Mouse (Mus musculus): ENCODE results near the gene Acvr1c.

The Acvr1c gene

DNA sequence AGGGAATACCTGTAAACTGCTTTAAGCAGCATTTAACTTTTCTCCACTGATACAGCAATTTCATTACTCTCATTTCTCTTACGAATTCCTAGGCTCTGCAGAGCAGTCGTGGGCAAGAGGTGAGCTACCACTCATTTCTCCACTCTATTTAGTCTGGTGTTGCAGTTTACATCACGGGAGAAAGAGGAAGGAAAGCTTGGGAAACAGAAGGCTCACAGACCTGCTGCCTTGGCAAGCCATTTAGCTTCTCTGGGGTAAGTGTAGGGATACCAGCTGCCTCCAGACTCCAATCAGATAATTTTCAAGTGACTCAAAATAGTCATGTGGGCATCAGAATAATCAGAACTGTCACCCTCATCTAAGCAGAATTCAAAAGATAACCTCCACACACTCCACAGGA, 76.6 kb downstream of the Acvr1c start:
- DNase-seq = no peak

DNA sequence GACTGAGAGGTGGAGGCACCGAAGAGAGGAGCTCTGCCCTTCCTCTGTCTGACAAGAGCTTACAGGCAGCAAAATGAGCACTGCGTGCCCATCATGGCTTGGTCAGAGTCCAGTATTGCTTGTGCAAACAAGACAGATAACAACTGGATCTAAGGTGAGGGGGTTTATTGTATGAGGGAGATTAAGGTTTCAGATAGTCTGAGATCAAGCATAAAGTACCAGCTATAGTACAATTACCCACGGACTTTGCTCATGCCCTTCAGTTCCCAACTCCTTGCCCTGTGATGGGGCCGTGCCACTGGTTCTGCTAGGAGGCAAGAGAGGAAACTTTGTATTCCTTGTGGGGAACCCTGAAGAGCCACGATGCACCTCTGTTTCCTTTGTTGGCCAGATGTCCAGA, 78.5 kb downstream of the Acvr1c start:
- DNase-seq = no peak

DNA sequence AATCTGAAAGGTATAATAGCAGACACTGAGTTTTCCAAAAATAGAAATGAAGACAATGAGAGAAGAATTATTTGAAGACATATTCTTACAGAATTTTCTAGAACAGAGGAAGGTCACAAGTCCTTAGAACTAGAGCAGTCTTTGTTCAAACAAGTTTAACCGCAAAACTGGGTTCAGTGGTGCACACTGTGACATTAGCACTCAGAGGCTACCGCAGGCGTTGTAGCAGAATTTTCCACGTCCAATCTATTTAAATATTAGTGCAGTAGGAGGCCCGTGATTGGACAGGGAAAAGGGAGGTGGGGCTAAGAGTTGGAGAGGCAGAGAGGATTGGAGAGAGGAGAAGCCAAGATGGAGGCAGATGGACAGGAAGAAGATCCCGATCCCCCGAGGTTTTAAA, 81.2 kb downstream of the Acvr1c start:
- DNase-seq = no peak

DNA sequence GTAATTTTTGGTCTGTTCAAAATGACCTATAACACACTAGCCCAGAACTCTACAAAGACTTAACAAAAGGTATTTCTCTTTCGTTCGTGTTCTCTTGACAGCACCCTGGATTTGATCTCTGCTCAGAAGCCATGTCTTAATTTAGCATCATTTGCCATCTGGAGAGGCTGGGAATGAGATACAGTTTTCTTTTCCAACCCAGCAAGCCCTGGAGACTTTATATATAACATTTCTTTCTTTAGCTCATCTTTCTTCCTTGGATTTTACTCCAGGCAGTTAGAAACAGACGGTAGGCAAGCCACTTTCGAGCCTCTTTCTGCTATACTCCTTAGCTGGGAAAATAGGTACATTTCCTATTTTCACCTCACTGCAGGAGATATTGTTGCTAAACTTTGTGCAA, 117.1 kb downstream of the Acvr1c start:
- no peak for DNase-seq

DNA sequence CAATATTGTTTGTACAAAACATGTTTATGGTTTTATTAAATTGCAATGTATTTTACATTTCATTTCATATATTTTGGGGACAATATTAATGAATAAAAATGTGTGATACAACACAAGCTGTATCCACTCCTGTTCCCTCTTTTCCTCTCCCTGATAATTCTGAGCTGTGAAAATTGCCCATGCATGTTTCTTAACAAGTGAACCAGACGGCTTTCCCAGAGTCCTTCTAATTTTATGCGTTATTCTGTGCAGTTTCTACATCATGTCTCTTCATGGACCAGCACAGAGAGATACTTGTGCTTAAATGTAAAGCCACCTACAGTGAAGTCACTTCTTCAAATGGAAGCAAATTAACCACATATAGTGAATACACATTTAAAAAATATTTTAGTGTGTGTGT, 120.2 kb downstream of the Acvr1c start:
- no peak for DNase-seq
